Mouse (Mus musculus): ENCODE data around the gene Parp9. TPM values are rescaled to one million over a fixed set of nuclear protein-coding genes. Genes with fewer than 3 reads are reported as not detected.

Parp9 gene
- total and polyA plus RNA-seq, 2 experiments = 13.7 to 63.5 TPM

- TF ChIP-seq CTCF (IDR thresholded peaks at IDR 0.05; ENCODE audit: low read depth, low read length) (no peak), POLR2A (IDR thresholded peaks at IDR 0.05; ENCODE audit: extremely low read depth, insufficient read depth, low read length) (no peak)
- H3K4me3 ChIP-seq (ENCODE audit: insufficient read depth, low read depth, low read length) = no peak overlapping the region
- no peaks in the 10 kb centered on the region for H3K36me3 ChIP-seq (ENCODE audit: control insufficient read depth, insufficient read depth, low read length)
- peak; percentile 87 for DNase-seq (ENCODE audit: extremely low read depth, low read depth, low spot score)
- H3K79me2 ChIP-seq (ENCODE audit: control insufficient read depth, insufficient read depth, low read length) = no peaks in the 10 kb centered on the region
- H3K27me3 ChIP-seq (ENCODE audit: control insufficient read depth, insufficient read depth, low read length) = no peaks in the 10 kb centered on the region
- peak overlapping the region; percentile 51 for H3K27ac ChIP-seq (replicated peaks; ENCODE audit: insufficient read depth, low read depth, low read length)
- WGBS = 18% methylated on average over 4 of the region's 4 CpGs
- no peak overlapping the region for H3K9ac ChIP-seq (ENCODE audit: low read depth, low read length)
- peaks cover 7% of the 10 kb centered on the region for H3K4me1 ChIP-seq (ENCODE audit: control insufficient read depth, insufficient read depth, low read length)
Observed at GRCm38 (mm10) chr16:35907432-35908201, 30.7 kb upstream of the Parp9 start.

- peaks cover 7% of the 10 kb centered on the region for H3K4me1 ChIP-seq (ENCODE audit: control insufficient read depth, insufficient read depth, low read length)
- H3K27ac ChIP-seq (replicated peaks; ENCODE audit: insufficient read depth, low read depth, low read length) = no peak overlapping the region
- 85% methylated on average over 3 of the region's 3 CpGs for WGBS
- no peaks in the 10 kb centered on the region for H3K36me3 ChIP-seq (ENCODE audit: control insufficient read depth, insufficient read depth, low read length)
- no peak overlapping the region for H3K9ac ChIP-seq (ENCODE audit: low read depth, low read length)
- DNase-seq (ENCODE audit: extremely low read depth, low read depth, low spot score) = no peak
- no peaks in the 10 kb centered on the region for H3K79me2 ChIP-seq (ENCODE audit: control insufficient read depth, insufficient read depth, low read length)
- H3K27me3 ChIP-seq (ENCODE audit: control insufficient read depth, insufficient read depth, low read length) = no peaks in the 10 kb centered on the region
- no peak overlapping the region for H3K4me3 ChIP-seq (ENCODE audit: insufficient read depth, low read depth, low read length)
- TF ChIP-seq POLR2A (IDR thresholded peaks at IDR 0.05; ENCODE audit: extremely low read depth, insufficient read depth, low read length) (no peak), CTCF (IDR thresholded peaks at IDR 0.05; ENCODE audit: low read depth, low read length) (no peak)
Observed at GRCm38 (mm10) chr16:35911449-35911848, 26.8 kb upstream of the Parp9 start.

DNA sequence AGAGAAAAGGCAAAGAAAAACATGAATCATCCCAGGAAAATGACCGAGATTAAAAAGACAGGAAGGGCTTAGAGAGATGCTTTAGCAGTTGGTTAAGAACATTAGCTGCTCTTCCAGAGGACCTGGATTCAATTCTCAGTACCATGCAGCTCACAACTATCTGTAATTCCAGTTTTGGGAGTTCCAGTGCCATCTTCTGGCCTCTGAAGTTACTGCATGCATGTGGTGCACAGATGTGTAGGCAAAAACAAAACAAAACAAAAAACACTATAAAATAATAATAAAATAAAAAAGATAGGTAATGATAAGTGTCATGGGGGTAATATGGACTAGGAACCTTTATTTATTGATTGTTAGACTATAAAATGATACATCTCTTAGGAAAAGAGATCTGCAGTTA lies 24.7 kb upstream of the Parp9 start:
- no peak for DNase-seq (ENCODE audit: extremely low read depth, low read depth, low spot score)
- no peaks in the 10 kb centered on the region for H3K79me2 ChIP-seq (ENCODE audit: control insufficient read depth, insufficient read depth, low read length)
- H3K36me3 ChIP-seq (ENCODE audit: control insufficient read depth, insufficient read depth, low read length) = no peaks in the 10 kb centered on the region
- no peak overlapping the region for H3K9ac ChIP-seq (ENCODE audit: low read depth, low read length)
- 89% methylated on average over 1 of the region's 1 CpGs for WGBS
- no peaks in the 10 kb centered on the region for H3K4me1 ChIP-seq (ENCODE audit: control insufficient read depth, insufficient read depth, low read length)
- no peaks in the 10 kb centered on the region for H3K27me3 ChIP-seq (ENCODE audit: control insufficient read depth, insufficient read depth, low read length)
- peak; percentile 68 for TF ChIP-seq CTCF (IDR thresholded peaks at IDR 0.05; ENCODE audit: low read depth, low read length)
- TF ChIP-seq POLR2A (IDR thresholded peaks at IDR 0.05; ENCODE audit: extremely low read depth, insufficient read depth, low read length) = no peak
- no peak overlapping the region for H3K4me3 ChIP-seq (ENCODE audit: insufficient read depth, low read depth, low read length)
- H3K27ac ChIP-seq (replicated peaks; ENCODE audit: insufficient read depth, low read depth, low read length) = no peak overlapping the region

- no peaks in the 10 kb centered on the region for H3K27me3 ChIP-seq (ENCODE audit: control insufficient read depth, insufficient read depth, low read length)
- no peak overlapping the region for H3K27ac ChIP-seq (replicated peaks; ENCODE audit: insufficient read depth, low read depth, low read length)
- WGBS = 60% methylated on average over 5 of the region's 5 CpGs
- no peaks in the 10 kb centered on the region for H3K79me2 ChIP-seq (ENCODE audit: control insufficient read depth, insufficient read depth, low read length)
- H3K9ac ChIP-seq (ENCODE audit: low read depth, low read length) = no peak overlapping the region
- no peak overlapping the region for H3K4me3 ChIP-seq (ENCODE audit: insufficient read depth, low read depth, low read length)
- no peaks in the 10 kb centered on the region for H3K36me3 ChIP-seq (ENCODE audit: control insufficient read depth, insufficient read depth, low read length)
- DNase-seq (ENCODE audit: extremely low read depth, low read depth, low spot score) = no peak
- H3K4me1 ChIP-seq (ENCODE audit: control insufficient read depth, insufficient read depth, low read length) = peaks cover 2% of the 10 kb centered on the region; the same call in 1 of the 2 replicates
- TF ChIP-seq POLR2A (IDR thresholded peaks at IDR 0.05; ENCODE audit: extremely low read depth, insufficient read depth, low read length) (no peak), CTCF (IDR thresholded peaks at IDR 0.05; ENCODE audit: low read depth, low read length) (no peak)
Observed at GRCm38 (mm10) chr16:35914301-35914700, 24.0 kb upstream of the Parp9 start.

GRCm38 (mm10) chr16:35918721-35919543 lies 19.3 kb upstream of the Parp9 start:
- Histone ChIP-seq H3K27me3 (ENCODE audit: control insufficient read depth, insufficient read depth, low read length) (no peaks in the 10 kb centered on the region), H3K9ac (ENCODE audit: low read depth, low read length) (no peak overlapping the region; the same call in 1 of the 2 replicates), H3K27ac (replicated peaks; ENCODE audit: insufficient read depth, low read depth, low read length) (peak overlapping the region; percentile 76), H3K4me3 (ENCODE audit: insufficient read depth, low read depth, low read length) (no peak overlapping the region), H3K79me2 (ENCODE audit: control insufficient read depth, insufficient read depth, low read length) (no peaks in the 10 kb centered on the region), H3K36me3 (ENCODE audit: control insufficient read depth, insufficient read depth, low read length) (no peaks in the 10 kb centered on the region), H3K4me1 (ENCODE audit: control insufficient read depth, insufficient read depth, low read length) (peaks cover 4% of the 10 kb centered on the region)
- TF ChIP-seq POLR2A (IDR thresholded peaks at IDR 0.05; ENCODE audit: extremely low read depth, insufficient read depth, low read length) (no peak), CTCF (IDR thresholded peaks at IDR 0.05; ENCODE audit: low read depth, low read length) (no peak)
- WGBS = 44% methylated on average over 6 of the region's 6 CpGs
- no peak for DNase-seq (ENCODE audit: extremely low read depth, low read depth, low spot score)
